Mouse (Mus musculus): ENCODE data around the gene Gm27029. TPM values are rescaled to one million over a fixed set of nuclear protein-coding genes. Genes with fewer than 3 reads are reported as not detected.
A peak's percentile ranks its signal among the peaks of the same experiment; 100 is the strongest.
"Not testable (repeated sequence)": the region's sequence is repeated elsewhere in the genome, so short reads cannot be mapped to it uniquely, and the experiment has no call there.

Gm27029 gene
- total RNA-seq, 2 experiments from 2014 or later = not detected

DNA sequence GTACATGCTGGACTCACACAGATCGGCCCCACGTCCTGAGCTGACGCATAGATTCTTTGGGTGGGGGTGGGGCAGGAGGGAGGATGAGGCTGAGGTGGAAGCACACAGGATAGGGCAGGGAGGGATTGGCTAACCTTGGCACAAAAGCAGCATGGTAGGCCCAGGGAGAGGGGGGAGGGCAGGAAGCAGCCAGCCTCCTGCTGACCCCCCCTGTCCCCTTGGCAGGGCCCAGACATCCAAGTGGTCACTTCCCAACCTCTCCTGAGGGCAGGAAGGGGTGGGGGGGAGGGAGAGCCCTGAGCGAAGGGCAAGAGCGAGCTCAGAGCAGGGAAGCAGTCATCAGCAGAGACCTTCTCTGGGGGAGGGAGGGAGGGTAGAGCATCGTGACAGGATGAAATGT is 35.1 kb upstream of the Gm27029 start:
- no peak for ATAC-seq (replicated peaks; ENCODE audit: low FRiP score, poor library complexity, severe bottlenecking)

GRCm38 (mm10) chr11:101458217-101458616 is 33.6 kb upstream of the Gm27029 start:
- no peak for ATAC-seq (replicated peaks; ENCODE audit: low FRiP score, poor library complexity, severe bottlenecking)

GRCm38 (mm10) chr11:101457631-101458030 is 33.0 kb upstream of the Gm27029 start:
- ATAC-seq (replicated peaks; ENCODE audit: low FRiP score, poor library complexity, severe bottlenecking) = no peak

- no peak for ATAC-seq (replicated peaks; ENCODE audit: low FRiP score, poor library complexity, severe bottlenecking)
Measured at GRCm38 (mm10) chr11:101455627-101456026, 31.0 kb upstream of the Gm27029 start.

- ATAC-seq (replicated peaks; ENCODE audit: low FRiP score, poor library complexity, severe bottlenecking) = no peak
Measured at GRCm38 (mm10) chr11:101454702-101455101, 30.1 kb upstream of the Gm27029 start.

DNA sequence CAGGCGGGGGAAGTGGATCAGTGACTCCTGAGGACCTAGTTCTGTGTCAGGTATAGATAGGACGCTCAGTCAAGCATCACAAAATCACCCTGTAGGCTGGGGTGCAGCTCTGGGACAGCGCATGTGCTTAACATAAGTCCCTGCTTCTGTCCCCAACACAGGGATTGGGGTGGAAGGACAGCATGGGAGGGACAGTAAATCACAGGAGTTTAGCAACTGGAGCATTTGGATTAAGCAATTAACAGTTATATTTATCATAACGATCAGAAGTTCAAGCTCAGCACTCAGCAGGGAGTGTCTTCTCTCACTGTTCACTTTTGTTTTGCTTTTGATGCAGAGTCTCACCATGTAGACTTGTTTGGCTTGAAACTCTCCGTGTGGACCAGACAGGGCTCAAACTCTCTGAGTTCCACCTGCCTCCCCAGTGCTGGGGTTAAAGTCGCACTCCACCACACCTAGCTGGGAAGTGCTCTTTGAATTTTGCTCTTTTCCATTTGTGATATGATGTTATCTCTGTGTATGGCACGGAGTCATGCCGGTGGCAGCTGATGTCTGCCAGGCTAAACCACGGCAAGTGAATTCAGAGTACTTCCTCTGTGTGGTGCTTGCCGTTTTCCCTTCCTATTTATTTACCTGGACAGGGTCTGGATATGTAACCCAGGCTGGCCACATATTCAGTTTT is 27.6 kb upstream of the Gm27029 start:
- no peak for ATAC-seq (replicated peaks; ENCODE audit: low FRiP score, poor library complexity, severe bottlenecking)

DNA sequence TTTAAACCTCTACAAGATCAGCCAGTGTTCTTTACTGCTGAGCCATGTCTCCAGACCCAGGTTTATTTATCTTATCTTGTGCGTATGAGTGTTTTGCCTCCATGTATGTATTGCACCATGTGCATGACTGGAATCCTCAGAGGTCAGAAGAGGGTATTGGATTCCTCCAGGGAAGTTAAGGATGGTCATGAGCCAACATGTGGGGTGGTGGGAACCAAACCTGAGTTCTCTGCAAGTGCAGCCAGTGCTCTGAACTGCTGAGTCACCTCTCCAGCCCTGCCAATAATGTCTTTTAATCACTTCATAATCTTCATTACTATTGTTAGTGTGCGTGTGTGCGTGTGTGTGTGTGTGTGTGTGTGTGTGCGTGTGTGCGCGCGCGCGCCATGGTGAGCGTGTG is 26.9 kb upstream of the Gm27029 start:
- no peak for ATAC-seq (replicated peaks; ENCODE audit: low FRiP score, poor library complexity, severe bottlenecking)

DNA sequence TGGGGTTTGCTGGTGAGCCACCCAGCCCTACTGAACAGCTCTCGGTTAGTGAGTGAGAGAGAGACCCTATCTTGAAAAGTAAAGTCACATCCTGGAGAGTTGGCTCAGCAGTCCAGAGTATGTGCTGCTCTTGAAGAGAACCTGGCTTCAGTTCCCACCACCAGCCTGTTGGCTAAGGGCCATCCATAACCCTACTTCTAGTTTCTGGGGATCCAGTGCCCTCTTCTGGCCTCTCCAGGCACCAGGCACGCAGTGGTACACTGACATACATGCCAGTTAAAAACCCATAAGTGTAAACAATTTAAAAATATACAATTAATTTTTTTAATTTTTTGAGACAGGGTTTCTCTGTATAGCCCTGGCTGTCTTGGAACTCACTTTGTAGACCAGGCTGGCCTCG is 25.8 kb upstream of the Gm27029 start:
- ATAC-seq (replicated peaks; ENCODE audit: low FRiP score, poor library complexity, severe bottlenecking) = 0 out of 2 replicates have a peak, but pooled peaks have one; percentile 36

- ATAC-seq (replicated peaks; ENCODE audit: low FRiP score, poor library complexity, severe bottlenecking) = not testable (repeated sequence)
Measured at GRCm38 (mm10) chr11:101449596-101449995, 25.0 kb upstream of the Gm27029 start.

GRCm38 (mm10) chr11:101448899-101449298 is 24.3 kb upstream of the Gm27029 start:
- ATAC-seq (replicated peaks; ENCODE audit: low FRiP score, poor library complexity, severe bottlenecking) = peak; percentile 77

DNA sequence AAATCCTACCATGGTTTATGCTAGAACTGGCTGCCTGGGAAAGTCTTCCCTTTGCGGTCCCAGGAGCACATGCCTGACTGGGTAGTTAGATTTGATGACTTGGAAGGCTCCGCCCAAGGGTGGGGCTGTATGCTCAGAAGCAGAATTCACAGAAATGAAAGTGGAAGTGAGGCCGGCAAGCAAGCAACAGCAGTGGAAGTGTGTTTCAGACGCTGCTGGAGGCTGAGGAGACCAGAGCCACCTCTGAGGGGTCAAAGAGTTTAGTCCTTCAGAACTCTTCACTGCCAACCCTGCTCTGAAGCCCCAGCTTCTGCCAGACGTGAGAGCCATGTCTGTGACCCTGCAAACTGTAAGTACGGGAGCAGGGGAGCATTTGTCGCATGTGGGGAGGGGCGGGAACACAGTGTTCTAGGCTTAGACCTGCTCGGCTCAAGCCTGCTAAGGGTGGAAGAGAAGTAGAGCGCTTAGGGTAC is 23.7 kb upstream of the Gm27029 start, which contains the start of gene Ifi35:
TSS of gene Ifi35 (plus strand) at position 134 of the 473 bp plus-strand sequence.
- peak; percentile 95 for ATAC-seq (replicated peaks; ENCODE audit: low FRiP score, poor library complexity, severe bottlenecking)

GRCm38 (mm10) chr11:101447786-101448185 is 23.2 kb upstream of the Gm27029 start:
- ATAC-seq (replicated peaks; ENCODE audit: low FRiP score, poor library complexity, severe bottlenecking) = no peak

DNA sequence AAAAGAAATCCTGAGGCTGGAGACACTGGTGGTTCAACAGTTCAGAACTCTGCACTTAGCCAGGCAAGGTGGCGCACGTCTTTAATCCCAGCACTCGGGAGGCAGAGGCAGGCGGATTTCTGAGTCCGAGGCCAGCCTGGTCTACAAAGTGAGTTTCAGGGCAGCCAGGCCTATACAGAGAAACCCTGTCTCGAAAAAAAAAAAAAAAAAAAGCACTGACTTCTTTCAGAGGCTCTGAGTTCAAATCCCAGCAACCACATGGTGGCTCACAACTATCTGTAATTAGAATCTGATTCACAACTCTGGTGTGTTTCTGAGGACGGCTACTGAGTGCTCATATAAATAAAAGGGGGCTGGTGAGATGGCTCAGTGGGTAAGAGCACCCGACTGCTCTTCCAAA is 22.3 kb upstream of the Gm27029 start:
- not testable (repeated sequence) for ATAC-seq (replicated peaks; ENCODE audit: low FRiP score, poor library complexity, severe bottlenecking)

DNA sequence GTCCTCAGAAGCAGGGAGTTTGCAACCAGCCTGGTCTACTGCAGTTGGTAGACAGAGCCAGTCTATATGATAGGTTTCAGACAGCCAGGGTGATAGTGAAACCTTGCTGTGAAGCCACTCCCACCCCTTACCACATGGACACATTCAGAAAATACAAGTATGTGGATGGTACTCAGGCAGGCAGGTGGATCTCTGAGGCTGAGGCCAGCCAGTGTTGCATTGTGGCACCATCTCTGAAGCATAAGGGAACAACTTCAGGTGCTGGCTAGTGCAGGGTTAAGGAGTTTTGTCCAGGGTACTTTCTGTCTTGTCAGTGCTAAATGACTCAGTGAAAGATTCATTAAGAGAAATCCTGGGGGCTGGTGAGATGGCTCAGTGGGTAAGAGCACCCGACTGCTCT is 21.7 kb upstream of the Gm27029 start:
- no peak for ATAC-seq (replicated peaks; ENCODE audit: low FRiP score, poor library complexity, severe bottlenecking)

DNA sequence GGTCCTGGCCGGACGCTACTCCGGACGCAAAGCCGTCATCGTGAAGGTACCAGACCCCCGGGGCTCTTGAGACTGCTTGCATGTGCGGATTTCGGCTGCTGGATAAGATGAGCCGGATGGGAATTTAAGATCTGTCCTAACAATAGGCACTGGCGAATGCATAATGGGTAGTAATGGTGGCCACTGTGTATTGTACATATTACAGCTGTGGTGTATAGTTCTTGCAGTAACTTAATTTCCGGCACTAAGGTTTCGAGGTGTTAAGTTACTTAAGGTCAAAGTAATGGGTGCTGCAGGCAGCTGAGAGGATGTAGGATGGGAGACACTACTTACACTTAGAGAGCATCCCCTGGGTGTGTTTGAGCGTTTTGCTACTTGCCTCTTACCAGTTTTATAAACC is 18.2 kb upstream of the Gm27029 start:
- peak; percentile 13; the same call in 1 of the 2 replicates for ATAC-seq (replicated peaks; ENCODE audit: low FRiP score, poor library complexity, severe bottlenecking)

DNA sequence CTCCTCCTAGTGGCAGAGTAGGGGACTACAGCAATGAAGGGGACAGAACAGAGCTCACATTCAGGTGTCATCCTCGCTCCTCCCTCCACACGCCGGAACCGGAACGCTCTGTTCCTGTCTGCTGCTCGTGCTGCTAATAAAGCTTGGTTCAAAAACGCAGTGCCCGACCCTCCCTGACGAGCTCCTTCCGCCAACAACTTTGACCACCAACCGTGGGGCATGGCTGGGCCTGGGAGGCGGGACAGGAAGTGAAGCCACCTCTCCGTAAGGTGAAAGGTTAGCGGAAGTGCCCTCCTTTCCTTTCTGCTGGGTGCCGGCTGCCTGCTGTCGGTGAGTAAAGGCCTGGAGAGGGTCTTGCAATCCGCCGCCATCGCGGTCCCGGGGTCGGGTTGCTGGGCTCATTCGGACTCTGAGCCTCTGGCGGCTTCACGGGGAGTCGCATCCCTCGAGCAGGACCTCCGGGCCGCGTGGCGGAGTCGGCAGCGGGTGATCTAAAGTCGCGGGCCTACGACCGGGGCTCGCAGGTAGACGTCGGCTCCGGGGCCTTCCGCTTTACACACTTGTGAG is 17.6 kb upstream of the Gm27029 start, which contains the start of gene Rpl27:
TSS of gene Rpl27 (plus strand) at position 172 of the 567 bp plus-strand sequence.
- peak; percentile 98 for ATAC-seq (replicated peaks; ENCODE audit: low FRiP score, poor library complexity, severe bottlenecking)

GRCm38 (mm10) chr11:101441450-101442126 is 17.0 kb upstream of the Gm27029 start:
- ATAC-seq (replicated peaks; ENCODE audit: low FRiP score, poor library complexity, severe bottlenecking) = not testable (repeated sequence)

DNA sequence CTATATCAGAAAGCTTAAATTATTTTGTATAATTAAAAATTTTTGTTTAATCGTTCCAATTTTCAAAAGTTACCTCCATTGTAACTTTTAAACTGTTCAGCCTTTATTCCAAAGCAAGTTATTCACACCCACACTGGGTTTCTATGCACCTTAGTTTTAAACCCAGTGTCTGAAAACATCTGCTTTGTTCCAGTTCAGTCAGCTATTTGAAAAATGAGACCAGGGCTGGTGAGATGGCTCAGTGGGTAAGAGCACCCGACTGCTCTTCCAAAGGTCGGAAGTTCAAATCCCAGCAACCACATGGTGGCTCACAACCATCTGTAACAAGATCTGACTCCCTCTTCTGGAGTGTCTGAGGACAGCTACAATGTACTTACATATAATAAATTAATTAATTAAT is 13.4 kb upstream of the Gm27029 start:
- ATAC-seq (replicated peaks; ENCODE audit: low FRiP score, poor library complexity, severe bottlenecking) = not testable (repeated sequence)

DNA sequence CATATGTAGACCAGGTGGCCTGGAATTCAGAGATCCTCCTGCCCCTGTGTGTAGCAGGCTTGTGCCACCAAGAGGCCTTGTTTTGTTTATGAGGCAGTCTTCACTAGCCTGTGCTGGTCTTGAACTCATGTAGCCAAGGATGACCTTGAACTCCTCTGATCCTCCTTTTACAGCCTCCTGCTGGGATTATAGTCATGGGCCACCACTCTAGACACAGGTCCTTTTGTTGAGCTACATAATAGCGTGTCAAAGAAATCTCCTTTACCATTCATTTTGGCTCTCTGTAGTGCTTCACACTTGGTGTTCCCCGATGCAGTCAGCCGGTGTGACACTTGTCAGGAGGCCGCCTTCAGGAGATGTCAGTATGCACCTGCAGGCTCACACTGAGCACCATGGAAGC is 12.3 kb upstream of the Gm27029 start:
- ATAC-seq (replicated peaks; ENCODE audit: low FRiP score, poor library complexity, severe bottlenecking) = no peak

DNA sequence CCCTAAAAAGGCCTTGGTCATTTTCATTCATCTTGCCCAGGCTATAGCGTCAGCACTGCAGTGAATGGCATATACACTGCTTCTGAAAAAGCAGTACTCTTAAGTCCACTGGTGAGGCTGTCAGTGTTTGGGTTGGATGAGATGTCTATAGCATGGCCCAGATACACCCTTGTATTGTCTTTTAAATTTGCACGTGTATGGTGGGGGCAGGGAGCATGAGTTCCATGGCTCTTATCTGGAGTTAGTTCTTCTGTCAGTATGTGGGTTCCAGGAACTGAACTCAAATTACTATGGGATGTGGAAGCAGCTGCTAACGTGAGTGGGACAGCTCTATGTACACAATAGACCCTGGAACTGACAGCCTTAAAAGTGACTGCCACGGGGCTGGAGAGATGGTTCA is 11.2 kb upstream of the Gm27029 start:
- ATAC-seq (replicated peaks; ENCODE audit: low FRiP score, poor library complexity, severe bottlenecking) = no peak

GRCm38 (mm10) chr11:101433396-101433795 is 8.8 kb upstream of the Gm27029 start:
- ATAC-seq (replicated peaks; ENCODE audit: low FRiP score, poor library complexity, severe bottlenecking) = 0 out of 2 replicates have a peak, but pooled peaks have one; percentile 10

Measured in erythroblast, adult 5-6 weeks (primary cell).